Mouse (Mus musculus) forebrain, embryonic 16.5 days (tissue): ENCODE measurements around the gene St6gal1. TPM values are rescaled to one million over a fixed set of nuclear protein-coding genes. Genes with fewer than 3 reads are reported as not detected.
A peak's percentile ranks its signal among the peaks of the same experiment; 100 is the strongest.

Source experiments
- ATAC-seq: fragments of 200-750 bp; cut with Nextera tagmentation; 2 replicates; pipeline ENCODE4 v1.8.0; 2017; ENCODE audit warnings: mild to moderate bottlenecking, moderate library complexity
- H3K27ac ChIP-seq: fragments of 300-500 bp; sonication (generic); 2 replicates; pipeline ENCODE4 v1.5.1; 2014; ENCODE audit warnings: low read length, control low read depth
- H3K27me3 ChIP-seq: fragments of 300-500 bp; sonication (generic); replicated peaks from 2 replicates; pipeline ENCODE4 v1.6.1; 2014; ENCODE audit warnings: low read length; ENCODE audit not compliant: control insufficient read depth, insufficient read depth
- H3K36me3 ChIP-seq: fragments of 300-500 bp; sonication (generic); 2 replicates; pipeline ENCODE4 v1.6.1; 2014; ENCODE audit not compliant: control insufficient read depth, insufficient read depth
- H3K4me1 ChIP-seq: fragments of 300-500 bp; sonication (generic); replicated peaks from 2 replicates; pipeline ENCODE4 v1.6.1; 2014; ENCODE audit warnings: low read length; ENCODE audit not compliant: control insufficient read depth, insufficient read depth
- H3K4me2 ChIP-seq: fragments of 300-500 bp; sonication (generic); 2 replicates; pipeline ENCODE4 v1.6.1; 2014; ENCODE audit warnings: mild to moderate bottlenecking, low read length, control low read depth
- H3K4me3 ChIP-seq: fragments of 300-500 bp; sonication (generic); replicated peaks from 2 replicates; pipeline ENCODE4 v1.5.1; 2014; ENCODE audit warnings: mild to moderate bottlenecking, low read length, control low read depth
- H3K9ac ChIP-seq: fragments of 300-500 bp; sonication (generic); replicated peaks from 2 replicates; pipeline ENCODE4 v1.6.1; 2014; ENCODE audit warnings: low read depth, low read length, control low read depth
- H3K9me3 ChIP-seq: fragments of 300-500 bp; sonication (generic); 2 replicates; pipeline ENCODE4 v1.6.1; 2016; ENCODE audit warnings: low read length; ENCODE audit not compliant: control insufficient read depth
- WGBS: fragments of 180-500 bp; shearing (Covaris S2); extraction: QIAGEN DNeasy Blood & Tissue Kit; methylation state at CpG from one replicate; pipeline ENCODE4 v1.1.7; 2014; 5-methylcytosine and 5-hydroxymethylcytosine counted together
- polyA plus RNA-seq: library from polyadenylated mRNA; unstranded; fragments of >200 nt; fragmentation: Nextera tagmentation; extraction: Ambion mirVana; gene quantifications from 2 replicates; pipeline ENCODE4 v1.2.1, GENCODE M21; 2015

Gene St6gal1
- polyA plus RNA-seq, 1 experiment from 2014 or later: 50.4 TPM

DNA sequence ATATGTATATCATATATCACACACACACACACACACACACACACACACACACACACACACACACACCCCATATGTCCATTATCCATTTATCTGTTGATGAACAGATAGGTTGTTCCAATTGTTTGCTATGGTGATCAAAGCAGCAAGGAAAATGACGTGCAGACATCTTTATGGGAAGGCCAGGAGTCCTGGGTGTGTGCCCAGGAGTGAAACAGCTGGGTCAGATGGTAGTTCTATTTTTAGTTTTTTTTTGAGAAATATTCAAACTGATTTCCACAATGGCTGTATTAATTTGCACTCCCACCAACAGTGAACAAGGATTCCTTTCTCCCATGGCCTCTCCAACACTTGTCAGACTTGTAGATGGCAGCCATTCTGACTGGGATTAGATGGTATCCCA lies 29.5 kb downstream of the St6gal1 start:
- Histone ChIP-seq H3K9ac (no peak overlapping the region), H3K27me3 (no peaks in the 10 kb centered on the region), H3K9me3 (no peaks in the 10 kb centered on the region), H3K27ac (no peak overlapping the region), H3K4me1 (peaks cover 45% of the 10 kb centered on the region), H3K4me3 (no peak overlapping the region), H3K4me2 (no peak overlapping the region), H3K36me3 (no peaks in the 10 kb centered on the region)
- ATAC-seq: no peak
- WGBS: 43% methylated on average over 1 of the region's 1 CpGs

DNA sequence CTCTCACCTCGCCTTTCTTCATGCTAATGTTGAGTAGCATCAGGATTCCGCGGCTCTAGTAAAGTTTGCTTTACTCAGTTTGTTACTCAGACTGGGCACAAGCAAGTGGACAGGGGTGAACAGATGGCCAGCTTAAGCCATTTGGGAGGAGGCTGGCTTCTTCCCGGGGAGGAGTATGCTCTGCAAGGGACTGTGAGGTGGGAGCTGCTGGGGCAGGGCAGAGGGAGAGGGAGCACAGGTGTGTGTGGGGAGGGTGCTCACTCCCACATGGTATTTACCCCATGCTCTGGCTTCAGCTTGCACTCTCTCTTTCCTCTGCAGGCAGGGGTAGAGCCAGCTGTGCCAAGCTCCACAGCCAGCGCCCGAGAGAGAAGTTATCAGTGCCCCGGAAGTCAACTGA lies 32.1 kb downstream of the St6gal1 start:
- Histone ChIP-seq H3K4me1 (peaks cover 33% of the 10 kb centered on the region), H3K27ac (no peak overlapping the region), H3K4me3 (no peak overlapping the region), H3K4me2 (no peak overlapping the region), H3K9ac (no peak overlapping the region), H3K36me3 (no peaks in the 10 kb centered on the region), H3K27me3 (no peaks in the 10 kb centered on the region), H3K9me3 (no peaks in the 10 kb centered on the region)
- ATAC-seq: no peak
- 63% methylated on average over 7 of the region's 7 CpGs for WGBS

DNA sequence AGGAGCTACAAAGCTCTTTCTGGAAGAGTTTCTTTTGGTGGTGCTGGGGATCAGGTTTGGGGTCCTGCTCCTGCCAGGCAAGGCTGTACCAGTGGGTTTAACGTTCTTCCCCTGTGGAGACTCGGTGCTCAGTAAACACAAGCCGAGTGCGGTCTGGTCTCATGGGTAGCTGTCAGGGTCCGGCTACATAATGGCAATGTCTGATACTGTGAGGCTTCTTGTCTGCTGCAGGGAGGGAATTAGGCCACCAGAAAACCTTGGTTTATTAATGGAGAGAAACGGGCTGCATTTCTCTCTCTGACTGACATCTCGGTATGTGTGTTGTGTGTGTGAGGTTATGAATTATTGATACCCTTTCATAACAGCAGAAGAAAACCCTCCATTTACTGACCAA lies 33.9 kb downstream of the St6gal1 start:
- Histone ChIP-seq H3K36me3 (no peaks in the 10 kb centered on the region), H3K4me1 (peaks cover 24% of the 10 kb centered on the region), H3K9me3 (no peaks in the 10 kb centered on the region), H3K9ac (no peak overlapping the region), H3K27ac (no peak overlapping the region), H3K4me3 (no peak overlapping the region), H3K27me3 (no peaks in the 10 kb centered on the region), H3K4me2 (no peak overlapping the region)
- 0 out of 2 replicates have a peak, but pooled peaks have one; percentile 2 for ATAC-seq
- 7% methylated on average over 7 of the region's 7 CpGs for WGBS

DNA sequence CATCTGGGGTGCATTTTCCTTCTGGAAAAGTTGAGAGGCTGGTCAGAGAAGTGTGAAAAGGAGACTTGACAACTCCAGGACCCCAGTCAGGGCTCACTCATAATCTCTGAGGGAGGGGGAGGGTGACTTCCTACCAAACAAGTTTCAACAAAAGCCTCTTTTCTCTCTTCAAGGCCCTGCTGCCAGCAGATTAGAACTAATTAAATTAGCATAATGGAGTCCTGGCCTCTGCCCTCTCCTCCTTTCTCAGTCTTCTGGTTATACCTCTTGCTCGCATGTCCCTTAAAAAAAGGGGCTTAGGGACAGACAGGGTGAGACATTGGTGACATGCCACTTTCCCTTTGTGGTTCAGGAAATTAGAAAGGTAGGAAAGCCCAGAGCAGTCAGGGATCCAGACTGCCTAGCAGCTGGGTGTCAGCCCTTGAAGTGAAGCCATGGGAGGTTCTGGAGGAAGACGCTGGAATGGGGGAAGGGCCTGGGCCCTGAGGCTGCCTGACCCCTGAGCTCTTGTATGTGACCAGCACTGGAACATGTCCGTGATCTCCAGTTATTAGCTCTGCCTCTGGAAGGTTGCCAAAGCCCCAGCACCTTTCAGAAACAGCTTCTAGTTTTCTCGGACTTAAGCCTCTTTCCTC lies 34.4 kb downstream of the St6gal1 start:
- no peak overlapping the region for H3K4me3 ChIP-seq
- ATAC-seq: peak; percentile 43; the same call in 1 of the 2 replicates
- no peaks in the 10 kb centered on the region for H3K27me3 ChIP-seq
- no peak overlapping the region for H3K9ac ChIP-seq
- 9% methylated on average over 4 of the region's 4 CpGs for WGBS
- no peak overlapping the region for H3K27ac ChIP-seq
- no peaks in the 10 kb centered on the region for H3K9me3 ChIP-seq
- no peaks in the 10 kb centered on the region for H3K36me3 ChIP-seq
- H3K4me1 ChIP-seq: peaks cover 21% of the 10 kb centered on the region
- H3K4me2 ChIP-seq: no peak overlapping the region

GRCm38 (mm10) chr16:23259580-23259979 lies 35.0 kb downstream of the St6gal1 start:
- Histone ChIP-seq H3K36me3 (peaks cover 5% of the 10 kb centered on the region), H3K4me2 (no peak overlapping the region), H3K9ac (no peak overlapping the region), H3K27ac (no peak overlapping the region), H3K4me3 (no peak overlapping the region), H3K27me3 (no peaks in the 10 kb centered on the region), H3K9me3 (no peaks in the 10 kb centered on the region), H3K4me1 (peaks cover 18% of the 10 kb centered on the region)
- 38% methylated on average over 3 of the region's 3 CpGs for WGBS
- no peak for ATAC-seq

DNA sequence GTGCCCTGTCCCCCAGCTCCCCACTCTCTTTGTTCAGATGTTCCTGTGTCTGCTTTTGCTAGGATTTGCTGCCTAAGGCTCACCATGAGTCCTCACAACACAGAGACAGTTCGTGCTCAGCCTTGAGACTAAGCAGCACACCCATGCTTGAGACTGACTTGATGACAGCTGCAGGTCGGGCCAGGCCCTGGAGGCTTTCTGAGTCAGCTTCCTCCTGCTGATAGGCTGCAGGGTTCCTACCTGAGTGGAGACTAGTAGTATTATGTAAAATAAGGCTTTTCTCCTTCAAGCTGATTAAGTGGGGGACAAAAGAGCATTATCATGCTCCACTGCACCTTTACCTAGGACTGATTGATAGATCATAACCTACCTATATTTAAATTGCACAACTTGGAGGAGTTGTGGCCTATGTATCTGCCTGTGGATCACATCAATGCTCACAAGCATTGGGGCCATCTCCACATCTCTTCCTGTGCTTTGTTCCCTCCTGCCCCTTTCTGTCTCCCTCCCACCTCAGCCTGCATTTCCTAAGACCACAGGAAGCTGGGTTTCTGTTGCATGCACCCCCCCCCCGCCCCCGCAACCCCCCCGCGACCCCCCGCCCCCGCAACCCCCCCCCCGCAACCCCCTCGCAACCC lies 37.7 kb downstream of the St6gal1 start:
- WGBS: 35% methylated on average over 2 of the region's 10 CpGs
- H3K4me1 ChIP-seq: peaks cover 16% of the 10 kb centered on the region
- no peak for ATAC-seq
- H3K36me3 ChIP-seq: peaks cover 5% of the 10 kb centered on the region
- H3K9me3 ChIP-seq: no peaks in the 10 kb centered on the region
- H3K4me3 ChIP-seq: no peak overlapping the region
- no peak overlapping the region for H3K27ac ChIP-seq
- H3K4me2 ChIP-seq: no peak overlapping the region
- no peaks in the 10 kb centered on the region for H3K27me3 ChIP-seq
- H3K9ac ChIP-seq: no peak overlapping the region

- 33% methylated on average over 5 of the region's 5 CpGs for whole genome bisulfite sequencing
- no peak overlapping the region for H3K4me3 ChIP-seq
- no peak overlapping the region for H3K27ac ChIP-seq
- no peak overlapping the region for H3K4me2 ChIP-seq
- peaks cover 16% of the 10 kb centered on the region for H3K4me1 ChIP-seq
- H3K9ac ChIP-seq: no peak overlapping the region
- H3K36me3 ChIP-seq: peaks cover 5% of the 10 kb centered on the region
- no peak for ATAC-seq
- no peaks in the 10 kb centered on the region for H3K9me3 ChIP-seq
- no peaks in the 10 kb centered on the region for H3K27me3 ChIP-seq
These were observed 38.3 kb downstream of the St6gal1 start for GRCm38 (mm10) chr16:23262846-23263245.

DNA sequence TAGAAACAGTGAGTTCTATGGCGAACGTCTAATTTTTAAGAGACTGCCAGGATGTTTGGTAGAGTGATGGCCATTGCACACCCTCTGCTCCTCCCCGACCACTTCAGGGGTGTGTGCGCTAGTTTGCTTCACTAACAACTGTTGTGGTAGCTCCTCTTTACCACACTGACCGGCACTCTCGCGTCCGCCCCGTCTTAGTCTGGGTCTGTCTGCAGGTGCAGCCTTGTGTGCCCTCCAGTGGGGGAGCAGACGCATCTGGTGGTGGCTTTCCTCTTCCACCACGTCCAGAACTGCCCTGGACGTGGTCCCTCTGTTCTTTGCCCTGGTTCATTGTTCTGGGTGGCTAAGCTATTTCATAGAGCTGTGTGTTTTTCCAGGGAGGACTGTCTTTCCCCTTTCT lies 40.5 kb downstream of the St6gal1 start:
- Histone ChIP-seq H3K4me3 (no peak overlapping the region), H3K4me1 (peaks cover 6% of the 10 kb centered on the region), H3K27me3 (no peaks in the 10 kb centered on the region), H3K4me2 (no peak overlapping the region), H3K9ac (no peak overlapping the region), H3K36me3 (peaks cover 5% of the 10 kb centered on the region), H3K9me3 (no peaks in the 10 kb centered on the region), H3K27ac (no peak overlapping the region)
- ATAC-seq: no peak
- WGBS: 83% methylated on average over 12 of the region's 12 CpGs

GRCm38 (mm10) chr16:23265481-23265880 lies 40.9 kb downstream of the St6gal1 start:
- peaks cover 5% of the 10 kb centered on the region for H3K36me3 ChIP-seq
- H3K27me3 ChIP-seq: no peaks in the 10 kb centered on the region
- ATAC-seq: no peak; the same call in 1 of the 2 replicates
- H3K9ac ChIP-seq: no peak overlapping the region
- no peaks in the 10 kb centered on the region for H3K9me3 ChIP-seq
- H3K27ac ChIP-seq: no peak overlapping the region
- H3K4me2 ChIP-seq: no peak overlapping the region
- peaks cover 10% of the 10 kb centered on the region for H3K4me1 ChIP-seq
- 30% methylated on average over 6 of the region's 6 CpGs for WGBS
- H3K4me3 ChIP-seq: no peak overlapping the region
